ENCODE assay signal across 10 mouse cellular contexts in genomic region chr8:121770845-121771752, GRCm38 (mm10). TPM values are rescaled to one million over a fixed set of nuclear protein-coding genes. Genes with fewer than 3 reads are reported as not detected.
A peak's percentile ranks its signal among the peaks of the same experiment; 100 is the strongest.
DNase-seq lines count a peak whose midpoint lies in the region; ATAC-seq and TF ChIP-seq lines count a peak whose summit lies in the region.
"Had no signal": no experiment of that assay in that cellular context is flagged by ENCODE, and none has a peak within 500 bp of the region (broad histone marks: within the 10 kb centered on the region; RNA-seq: fewer than 3 reads in every experiment).

No protein-coding gene starts in this region.

- H3K4me2 ChIP-seq in hindbrain, embryonic 11.5 days (replicated peaks; ENCODE audit: low read depth, low read length): peak overlapping the region; percentile 26
- peak overlapping the region; percentile 38 for H3K4me2 ChIP-seq in midbrain, postnatal 0 days (ENCODE audit: low read depth, low read length, poor library complexity, severe bottlenecking)
- no peak overlapping the region for H3K4me2 ChIP-seq in kidney, embryonic 16.5 days (replicated peaks; ENCODE audit: low read depth, low read length)

- H3K4me1 ChIP-seq in hindbrain, embryonic 11.5 days (replicated peaks; ENCODE audit: control insufficient read depth, insufficient read depth, low read length): peaks cover 6% of the 10 kb centered on the region; the same call in 1 of the 2 replicates
- peaks cover 6% of the 10 kb centered on the region for H3K4me1 ChIP-seq in midbrain, postnatal 0 days (ENCODE audit: insufficient read depth, low read length)
- H3K4me1 ChIP-seq in kidney, embryonic 16.5 days (ENCODE audit: insufficient read depth, low read length): no peaks in the 10 kb centered on the region

- no peak overlapping the region for H3K4me3 ChIP-seq in hindbrain, embryonic 11.5 days (ENCODE audit: low read depth, low read length)
- H3K4me3 ChIP-seq in midbrain, postnatal 0 days (ENCODE audit: low read depth, low read length): no peak overlapping the region
- no peak overlapping the region for H3K4me3 ChIP-seq in kidney, embryonic 16.5 days (ENCODE audit: low read length)

- WGBS in hindbrain, embryonic 11.5 days: 27% methylated on average over 19 of the region's 19 CpGs
- WGBS in midbrain, postnatal 0 days: 21% methylated on average over 19 of the region's 19 CpGs
- WGBS in kidney, embryonic 16.5 days: 26% methylated on average over 19 of the region's 19 CpGs

- H3K27me3 ChIP-seq in hindbrain, embryonic 11.5 days (ENCODE audit: control insufficient read depth, insufficient read depth, low read length): no peaks in the 10 kb centered on the region
- H3K27me3 ChIP-seq in midbrain, postnatal 0 days (ENCODE audit: insufficient read depth, low read length): no peaks in the 10 kb centered on the region
- no peaks in the 10 kb centered on the region for H3K27me3 ChIP-seq in kidney, embryonic 16.5 days (ENCODE audit: insufficient read depth, low read length)

- intact Hi-C loops in heart, postnatal 14 days (cut with DNase I): no loop called here

- ATAC-seq in hindbrain, embryonic 11.5 days (ENCODE audit: low FRiP score): peak; percentile 85
- peak; percentile 84 for ATAC-seq in midbrain, postnatal 0 days (ENCODE audit: low FRiP score)
- ATAC-seq in kidney, embryonic 16.5 days (ENCODE audit: low FRiP score, low TSS enrichment): no peak

- no peak for TF ChIP-seq CTCF in midbrain, postnatal 0 days (IDR thresholded peaks at IDR 0.05)

- no peak overlapping the region for H3K27ac ChIP-seq in hindbrain, embryonic 11.5 days (ENCODE audit: low read depth, low read length)
- peak overlapping the region; percentile 67 for H3K27ac ChIP-seq in midbrain, postnatal 0 days (ENCODE audit: low read depth, low read length)
- H3K27ac ChIP-seq in kidney, embryonic 16.5 days (ENCODE audit: low read length): no peak overlapping the region

- no peaks in the 10 kb centered on the region for H3K36me3 ChIP-seq in hindbrain, embryonic 11.5 days (ENCODE audit: control insufficient read depth, insufficient read depth, low read length)
- H3K36me3 ChIP-seq in midbrain, postnatal 0 days (ENCODE audit: insufficient read depth, low read length): 0 out of 2 replicates have a peak, but pooled peaks cover 5% of the 10 kb centered on the region
- H3K36me3 ChIP-seq in kidney, embryonic 16.5 days (ENCODE audit: insufficient read depth, low read length): no peaks in the 10 kb centered on the region

- peak overlapping the region; percentile 28; the same call in 1 of the 2 replicates for H3K9ac ChIP-seq in hindbrain, embryonic 11.5 days (ENCODE audit: low read depth, low read length)
- peak overlapping the region; percentile 46 for H3K9ac ChIP-seq in midbrain, postnatal 0 days (replicated peaks; ENCODE audit: low read length, poor library complexity, severe bottlenecking)
- H3K9ac ChIP-seq in kidney, embryonic 16.5 days (replicated peaks; ENCODE audit: low read length): no peak overlapping the region

- H3K9me3 ChIP-seq in hindbrain, embryonic 11.5 days (ENCODE audit: control insufficient read depth, low read length): no peaks in the 10 kb centered on the region
- no peaks in the 10 kb centered on the region for H3K9me3 ChIP-seq in midbrain, postnatal 0 days (ENCODE audit: low read length)
- no peaks in the 10 kb centered on the region for H3K9me3 ChIP-seq in kidney, embryonic 16.5 days (ENCODE audit: low read length)

- DNase-seq in ES-CJ7 (ENCODE audit: low read depth, low spot score): peak; percentile 63
- DNase-seq in embryo, embryonic 10.5 days (ENCODE audit: low spot score): peak; percentile 70
- DNase-seq in hindbrain, embryonic 11.5 days (ENCODE audit: low spot score): peak; percentile 65
- peak; percentile 75 for DNase-seq in midbrain, postnatal 0 days (ENCODE audit: low spot score)
- no peak for DNase-seq in heart, postnatal 14 days
- DNase-seq in thymus, adult 18-20 months: no peak
- no peak for DNase-seq in adrenal gland, postnatal 10 days
- DNase-seq: adrenal gland, postnatal 36 days; lung, postnatal 36 days had no signal

RNA-seq across cellular contexts. Expression of gene Jph3, which starts 41.7 kb away (rescaled TPM):
- polyA plus RNA-seq in hindbrain, embryonic 11.5 days (2014; fragmentation: Nextera tagmentation; extraction: Ambion mirVana): 11.1 and 11.2 TPM in 2 replicates
- total RNA-seq in midbrain, postnatal 0 days (2014; rRNA removed): 63.2 and 70.2 TPM in 2 replicates
- 109 and 110 TPM in 2 replicates for polyA plus RNA-seq in midbrain, postnatal 0 days (2015; fragmentation: Nextera tagmentation; extraction: Ambion mirVana)
- polyA plus RNA-seq in kidney, embryonic 16.5 days (2015; fragmentation: Nextera tagmentation; extraction: Ambion mirVana): 0.65 and 1.3 TPM in 2 replicates
- total RNA-seq in heart, postnatal 14 days (2021): not detected
- 1 to 10 TPM; 2.7 to 4.6 TPM for total RNA-seq in adrenal gland, postnatal 10 days (2021)

RNA-seq across cellular contexts. Expression of gene Klhdc4, which starts 58.3 kb away (rescaled TPM):
- polyA plus RNA-seq in hindbrain, embryonic 11.5 days (2014; fragmentation: Nextera tagmentation; extraction: Ambion mirVana): 45.9 and 50.9 TPM in 2 replicates
- 30.7 and 44.8 TPM in 2 replicates for total RNA-seq in midbrain, postnatal 0 days (2014; rRNA removed)
- polyA plus RNA-seq in midbrain, postnatal 0 days (2015; fragmentation: Nextera tagmentation; extraction: Ambion mirVana): 38.3 and 41.0 TPM in 2 replicates
- polyA plus RNA-seq in kidney, embryonic 16.5 days (2015; fragmentation: Nextera tagmentation; extraction: Ambion mirVana): 48.4 and 50.1 TPM in 2 replicates
- 10 to 100 TPM; 13.2 to 13.8 TPM for total RNA-seq in heart, postnatal 14 days (2021)
- total RNA-seq in adrenal gland, postnatal 10 days (2021): 10 to 100 TPM; 18.0 to 20.4 TPM

Comparison
In these comparisons a context has a peak if more than half of its experiments do, and no peak if none do; other contexts are left out.
1. DNase-seq: peak in ES-CJ7 (single experiment), embryo, embryonic 10.5 days (single experiment), hindbrain, embryonic 11.5 days (single experiment) and midbrain, postnatal 0 days (single experiment); none in heart, postnatal 14 days (0 of 2), thymus, adult 18-20 months (0 of 2) and adrenal gland, postnatal 10 days (single experiment).
2. RNA of gene Jph3, which starts 41.7 kb away (total RNA-seq): 63.2 to 70.2 TPM in midbrain, postnatal 0 days; 2.7 to 4.6 TPM in adrenal gland, postnatal 10 days and not detected in heart, postnatal 14 days; every median in the first group is over 10 times any median in the second.